Mouse (Mus musculus) hindbrain, embryonic 16.5 days (tissue): ENCODE data around the gene Heyl. TPM values are rescaled to one million over a fixed set of nuclear protein-coding genes. Genes with fewer than 3 reads are reported as not detected.
A peak's percentile ranks its signal among the peaks of the same experiment; 100 is the strongest.

ENCODE experiments used
- ATAC-seq: fragments of 200-750 bp; cut with Nextera tagmentation; 2 replicates; pipeline ENCODE4 v1.8.0; 2017; ENCODE audit warnings: moderate TSS enrichment, moderate library complexity
- H3K27ac ChIP-seq: fragments of 300-500 bp; sonication (generic); 2 replicates; pipeline ENCODE4 v1.5.1; 2014; ENCODE audit warnings: low read depth, mild to moderate bottlenecking, control low read depth, low read length, moderate library complexity
- H3K27me3 ChIP-seq: fragments of 300-500 bp; sonication (generic); replicated peaks from 2 replicates; pipeline ENCODE4 v1.6.1; 2014; ENCODE audit warnings: low read length; ENCODE audit not compliant: control insufficient read depth, insufficient read depth
- H3K36me3 ChIP-seq: fragments of 300-500 bp; sonication (generic); 2 replicates; pipeline ENCODE4 v1.6.1; 2014; ENCODE audit warnings: mild to moderate bottlenecking, low read length, moderate library complexity, mixed read lengths; ENCODE audit not compliant: control insufficient read depth, insufficient read depth
- H3K4me1 ChIP-seq: fragments of 300-500 bp; sonication (generic); 2 replicates; pipeline ENCODE4 v1.6.1; 2014; ENCODE audit warnings: low read depth, low read length; ENCODE audit not compliant: control insufficient read depth, insufficient read depth
- H3K4me2 ChIP-seq: fragments of 300-500 bp; sonication (generic); 2 replicates; pipeline ENCODE4 v1.6.1; 2014; ENCODE audit warnings: mild to moderate bottlenecking, low read length, control low read depth, moderate library complexity
- H3K4me3 ChIP-seq: fragments of 300-500 bp; sonication (generic); 2 replicates; pipeline ENCODE4 v1.5.1; 2014; ENCODE audit warnings: mild to moderate bottlenecking, low read length, control low read depth, moderate library complexity
- H3K9ac ChIP-seq: fragments of 300-500 bp; sonication (generic); 2 replicates; pipeline ENCODE4 v1.6.1; 2014; ENCODE audit warnings: low read depth, mild to moderate bottlenecking, control low read depth, low read length, moderate library complexity
- H3K9me3 ChIP-seq: fragments of 300-500 bp; sonication (generic); 2 replicates; pipeline ENCODE4 v1.6.1; 2014; ENCODE audit warnings: mild to moderate bottlenecking, low read length, moderate library complexity; ENCODE audit not compliant: control insufficient read depth
- WGBS: fragments of 180-500 bp; shearing (Covaris S2); extraction: QIAGEN DNeasy Blood & Tissue Kit; methylation state at CpG from one replicate; pipeline ENCODE4 v1.1.7; 2014; 5-methylcytosine and 5-hydroxymethylcytosine counted together
- polyA plus RNA-seq: library from polyadenylated mRNA; unstranded; fragments of >200 nt; fragmentation: Nextera tagmentation; extraction: Ambion mirVana; gene quantifications from 2 replicates; pipeline ENCODE4 v1.2.1, GENCODE M21; 2015

Gene Heyl
- polyA plus RNA-seq, result 5.3 and 7.6 TPM in 2 replicates

- Histone ChIP-seq H3K27me3 (peaks cover 22% of the 10 kb centered on the region), H3K4me2 (peak within 1 kb of the TSS; percentile 66), H3K4me3 (peak within 1 kb of the TSS; percentile 41), H3K36me3 (no peaks in the 10 kb centered on the region), H3K27ac (no peak within 1 kb of the TSS), H3K4me1 (peaks cover 7% of the 10 kb centered on the region), H3K9ac (peak within 1 kb of the TSS; percentile 57), H3K9me3 (no peaks in the 10 kb centered on the region)
- peak; percentile 63; the same call in 1 of the 2 replicates for ATAC-seq
- 4% methylated on average over 51 of the region's 52 CpGs for WGBS
These were observed at the start of gene Heyl for GRCm38 (mm10) chr4:123233492-123234084. Gene Heyl, plus strand, starts transcription at chr4:123233556.

- Histone ChIP-seq H3K27ac (peak overlapping the region; percentile 9; the same call in 1 of the 2 replicates), H3K4me3 (no peak overlapping the region), H3K4me2 (peak overlapping the region; percentile 72), H3K4me1 (peaks cover 15% of the 10 kb centered on the region), H3K36me3 (no peaks in the 10 kb centered on the region), H3K27me3 (no peaks in the 10 kb centered on the region; the same call in 1 of the 2 replicates), H3K9me3 (no peaks in the 10 kb centered on the region), H3K9ac (no peak overlapping the region; the same call in 1 of the 2 replicates)
- 45% methylated on average over 3 of the region's 3 CpGs for WGBS
- 0 out of 2 replicates have a peak, but pooled peaks have one; percentile 22 for ATAC-seq
These were observed 48.5 kb upstream of the Heyl start for GRCm38 (mm10) chr4:123184816-123185215.

GRCm38 (mm10) chr4:123192336-123192735 lies 41.0 kb upstream of the Heyl start:
- WGBS, result 89% methylated on average over 11 of the region's 11 CpGs
- Histone ChIP-seq H3K4me2 (no peak overlapping the region), H3K9ac (no peak overlapping the region), H3K4me3 (no peak overlapping the region), H3K27ac (no peak overlapping the region), H3K36me3 (peaks cover 6% of the 10 kb centered on the region; the same call in 1 of the 2 replicates), H3K27me3 (no peaks in the 10 kb centered on the region), H3K9me3 (no peaks in the 10 kb centered on the region), H3K4me1 (no peaks in the 10 kb centered on the region)
- no peak for ATAC-seq

- 89% methylated on average over 11 of the region's 11 CpGs for WGBS
- ATAC-seq, result no peak
These were observed 39.6 kb upstream of the Heyl start for GRCm38 (mm10) chr4:123193791-123194190.

GRCm38 (mm10) chr4:123196695-123197094 lies 36.7 kb upstream of the Heyl start:
- no peaks in the 10 kb centered on the region for H3K9me3 ChIP-seq
- peaks cover 10% of the 10 kb centered on the region; the same call in 1 of the 2 replicates for H3K4me1 ChIP-seq
- H3K9ac ChIP-seq, result no peak overlapping the region
- H3K27me3 ChIP-seq, result peaks cover 12% of the 10 kb centered on the region
- no peak overlapping the region for H3K4me3 ChIP-seq
- H3K4me2 ChIP-seq, result no peak overlapping the region
- no peak for ATAC-seq
- 78% methylated on average over 6 of the region's 6 CpGs for WGBS
- no peak overlapping the region for H3K27ac ChIP-seq
- H3K36me3 ChIP-seq, result peaks cover 3% of the 10 kb centered on the region; the same call in 1 of the 2 replicates

More at GRCm38 (mm10) chr4:123193791-123194190, 39.6 kb upstream of the Heyl start:
- no peaks in the 10 kb centered on the region for H3K9me3 ChIP-seq
- no peaks in the 10 kb centered on the region for H3K27me3 ChIP-seq
- H3K36me3 ChIP-seq, result peaks cover 6% of the 10 kb centered on the region; the same call in 1 of the 2 replicates
- no peak overlapping the region for H3K4me3 ChIP-seq
- no peak overlapping the region for H3K4me2 ChIP-seq
- no peaks in the 10 kb centered on the region for H3K4me1 ChIP-seq
- H3K9ac ChIP-seq, result no peak overlapping the region
- no peak overlapping the region for H3K27ac ChIP-seq

GRCm38 (mm10) chr4:123200771-123201185 lies 32.6 kb upstream of the Heyl start:
- Histone ChIP-seq H3K36me3 (no peaks in the 10 kb centered on the region), H3K9ac (peak overlapping the region; percentile 65), H3K4me1 (peaks cover 13% of the 10 kb centered on the region; the same call in 1 of the 2 replicates), H3K9me3 (no peaks in the 10 kb centered on the region), H3K4me2 (peak overlapping the region; percentile 91), H3K27me3 (peaks cover 12% of the 10 kb centered on the region), H3K4me3 (peak overlapping the region; percentile 47), H3K27ac (no peak overlapping the region)
- peak; percentile 74 for ATAC-seq
- WGBS, result 1% methylated on average over 15 of the region's 15 CpGs

GRCm38 (mm10) chr4:123201186-123202093 lies 31.9 kb upstream of the Heyl start, which contains the start of gene Nt5c1a:
Gene Nt5c1a, plus strand, starts transcription at chr4:123201504.
- Histone ChIP-seq H3K9ac (peak within 1 kb of the TSS; percentile 65), H3K4me1 (peaks cover 13% of the 10 kb centered on the region; the same call in 1 of the 2 replicates), H3K4me3 (peak within 1 kb of the TSS; percentile 47), H3K27ac (no peak within 1 kb of the TSS), H3K36me3 (no peaks in the 10 kb centered on the region), H3K9me3 (no peaks in the 10 kb centered on the region), H3K4me2 (peak within 1 kb of the TSS; percentile 91), H3K27me3 (peaks cover 12% of the 10 kb centered on the region)
- peak; percentile 55 for ATAC-seq
- WGBS, result under 1% methylated on average over 53 of the region's 58 CpGs

GRCm38 (mm10) chr4:123202094-123202420 lies 31.3 kb upstream of the Heyl start:
- H3K4me2 ChIP-seq, result peak overlapping the region; percentile 91
- no peak overlapping the region for H3K27ac ChIP-seq
- H3K27me3 ChIP-seq, result peaks cover 12% of the 10 kb centered on the region
- 19% methylated on average over 8 of the region's 8 CpGs for WGBS
- peak overlapping the region; percentile 47; the same call in 1 of the 2 replicates for H3K4me3 ChIP-seq
- H3K9ac ChIP-seq, result no peak overlapping the region; the same call in 1 of the 2 replicates
- no peaks in the 10 kb centered on the region for H3K9me3 ChIP-seq
- ATAC-seq, result no peak
- peaks cover 13% of the 10 kb centered on the region; the same call in 1 of the 2 replicates for H3K4me1 ChIP-seq
- H3K36me3 ChIP-seq, result no peaks in the 10 kb centered on the region

GRCm38 (mm10) chr4:123207337-123207736 lies 26.0 kb upstream of the Heyl start:
- Histone ChIP-seq H3K9me3 (no peaks in the 10 kb centered on the region), H3K4me1 (no peaks in the 10 kb centered on the region; the same call in 1 of the 2 replicates), H3K4me2 (no peak overlapping the region), H3K36me3 (no peaks in the 10 kb centered on the region), H3K27me3 (no peaks in the 10 kb centered on the region), H3K9ac (no peak overlapping the region), H3K4me3 (no peak overlapping the region), H3K27ac (no peak overlapping the region)
- ATAC-seq, result no peak
- WGBS, result 84% methylated on average over 5 of the region's 5 CpGs
